Mouse (Mus musculus): ENCODE data around the gene Dhrs1.

Dhrs1 gene

GRCm38 (mm10) chr14:55762001-55762821, 16.7 kb upstream of the Dhrs1 start:
- no peak for DNase-seq (ENCODE audit: low read depth)

GRCm38 (mm10) chr14:55761163-55761562, 15.7 kb upstream of the Dhrs1 start, which contains the start of gene Ltb4r2:
Gene Ltb4r2, plus strand, starts transcription at chr14:55761428.
- no peak for DNase-seq (ENCODE audit: low read depth)

DNA sequence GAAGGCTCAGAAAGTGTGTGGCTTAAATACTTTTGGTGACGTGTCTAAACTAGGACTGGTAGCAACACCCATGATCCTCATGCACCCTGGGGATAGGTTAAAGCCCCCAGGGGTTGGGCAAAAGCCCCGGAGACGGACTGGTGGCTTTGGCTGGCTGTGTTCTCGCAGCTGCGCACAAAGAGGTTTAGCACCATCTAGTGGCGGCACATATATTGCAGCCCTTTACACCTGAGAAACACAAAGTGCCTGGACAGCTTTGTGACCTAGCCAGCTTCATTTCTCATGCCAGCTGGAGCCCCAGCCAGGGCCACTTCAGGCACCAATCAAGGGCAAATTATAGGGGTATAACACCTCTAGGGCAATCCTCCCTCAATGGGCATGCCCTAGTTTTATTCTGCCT, 14.7 kb upstream of the Dhrs1 start:
- DNase-seq (ENCODE audit: low read depth) = peak; percentile 46

GRCm38 (mm10) chr14:55758363-55758784, 12.9 kb upstream of the Dhrs1 start, which contains the start of gene Cideb:
Gene Cideb, minus strand, starts transcription at chr14:55758458.
- no peak for DNase-seq (ENCODE audit: low read depth)

- no peak for DNase-seq (ENCODE audit: low read depth)
These were observed 12.1 kb upstream of the Dhrs1 start for GRCm38 (mm10) chr14:55757566-55757965.

GRCm38 (mm10) chr14:55747051-55747847, 1.8 kb upstream of the Dhrs1 start:
- DNase-seq (ENCODE audit: low read depth) = no peak

- DNase-seq (ENCODE audit: low read depth) = no peak
These were observed 359 bp upstream of the Dhrs1 start for GRCm38 (mm10) chr14:55745861-55746237.

- peak; percentile 53 for DNase-seq (ENCODE audit: low read depth)
These were observed 1.8 kb downstream of the Dhrs1 start for GRCm38 (mm10) chr14:55743711-55744110.

DNA sequence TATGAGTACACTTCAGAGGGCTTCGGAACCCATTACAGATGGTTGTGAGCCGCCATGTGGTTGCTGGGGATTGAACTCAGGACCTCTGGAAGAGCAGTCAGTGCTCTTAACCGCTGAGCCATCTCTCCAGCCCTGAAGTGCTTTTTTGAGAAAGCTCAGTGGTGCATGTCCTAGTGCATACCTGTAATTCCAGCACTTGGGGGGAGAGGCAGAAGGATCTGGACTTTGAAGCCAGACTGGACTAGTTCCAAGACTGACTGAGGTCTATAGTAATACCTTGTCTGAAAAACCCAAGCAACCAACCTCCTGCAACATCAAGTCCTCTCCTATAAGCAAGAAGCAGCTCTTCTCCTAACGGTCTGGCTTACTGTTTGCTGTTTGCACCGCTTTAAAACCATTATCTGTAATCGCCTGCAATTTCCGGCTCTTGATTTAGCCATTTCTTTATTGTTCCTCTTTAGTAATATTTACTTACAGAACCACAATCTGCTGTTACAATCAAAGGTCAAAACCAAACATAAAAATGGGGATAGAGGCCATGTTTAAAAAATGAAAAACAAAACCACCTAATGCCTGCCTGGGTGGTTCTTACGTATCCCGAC, 8.3 kb downstream of the Dhrs1 start:
- no peak for DNase-seq (ENCODE audit: low read depth)

DNA sequence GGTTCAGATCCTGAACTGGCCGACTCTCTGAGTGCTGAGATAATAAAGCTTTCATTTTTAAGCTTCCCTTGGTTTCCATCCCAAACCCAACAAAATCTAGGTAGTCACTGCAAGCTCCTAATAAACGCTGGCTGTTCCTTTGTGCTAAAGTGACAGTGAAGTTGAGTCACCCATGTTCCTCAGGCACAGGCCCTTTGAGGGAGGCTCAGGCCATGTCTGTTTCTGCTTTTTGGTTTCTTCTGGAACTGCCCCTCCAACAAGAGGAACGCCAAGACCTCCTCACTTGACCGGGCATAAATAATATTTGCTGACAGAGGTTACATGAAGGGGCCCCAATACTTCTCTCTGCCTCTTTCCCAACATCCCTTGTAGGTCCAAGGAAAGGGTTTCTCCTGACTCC, 9.7 kb downstream of the Dhrs1 start:
- DNase-seq (ENCODE audit: low read depth) = no peak

GRCm38 (mm10) chr14:55735334-55735733, 10.2 kb downstream of the Dhrs1 start:
- no peak for DNase-seq (ENCODE audit: low read depth)

DNA sequence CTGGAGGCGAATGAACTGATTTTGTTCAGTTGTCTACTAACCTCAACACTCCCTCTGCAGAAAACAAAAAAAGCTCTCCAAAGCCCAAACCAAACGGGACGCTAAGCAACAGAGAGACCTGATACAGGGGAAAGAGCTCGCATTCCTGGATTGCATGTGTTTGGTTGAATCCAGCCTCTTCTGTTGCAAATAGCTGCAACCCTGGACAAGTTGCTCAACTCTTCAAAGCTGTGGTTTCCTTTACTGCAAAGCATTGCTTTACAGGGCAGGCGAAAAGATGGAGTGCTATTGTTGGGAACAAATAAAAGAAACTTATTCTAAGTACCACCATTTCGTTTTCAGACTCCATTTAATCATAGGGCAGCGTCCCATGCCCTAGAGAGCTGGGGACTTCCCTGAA, 10.6 kb downstream of the Dhrs1 start:
- no peak for DNase-seq (ENCODE audit: low read depth)

DNA sequence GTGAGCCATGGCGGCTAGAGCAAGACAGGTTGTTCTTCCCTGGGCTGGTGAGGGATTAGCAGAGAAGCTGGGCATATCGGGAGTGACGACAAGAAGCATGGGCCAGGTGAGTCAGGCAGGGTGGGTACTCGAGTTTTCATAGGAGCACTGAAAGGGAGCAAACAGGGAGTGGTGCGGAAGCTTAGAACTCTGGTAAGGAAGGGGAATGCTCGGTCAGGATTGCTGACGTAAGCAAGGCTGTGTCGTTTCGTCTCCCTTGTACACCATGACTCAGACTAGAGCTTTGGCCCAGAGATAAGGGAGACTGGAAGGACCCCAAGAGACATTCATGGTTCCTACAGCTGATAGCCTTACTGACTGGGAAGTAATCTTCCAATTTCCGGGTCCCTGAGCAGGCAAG, 11.6 kb downstream of the Dhrs1 start:
- no peak for DNase-seq (ENCODE audit: low read depth)

- no peak for DNase-seq (ENCODE audit: low read depth)
These were observed 14.9 kb downstream of the Dhrs1 start for GRCm38 (mm10) chr14:55730531-55731032.

- peak; percentile 61 for DNase-seq (ENCODE audit: low read depth)
These were observed 15.4 kb downstream of the Dhrs1 start for GRCm38 (mm10) chr14:55730116-55730515.

DNA sequence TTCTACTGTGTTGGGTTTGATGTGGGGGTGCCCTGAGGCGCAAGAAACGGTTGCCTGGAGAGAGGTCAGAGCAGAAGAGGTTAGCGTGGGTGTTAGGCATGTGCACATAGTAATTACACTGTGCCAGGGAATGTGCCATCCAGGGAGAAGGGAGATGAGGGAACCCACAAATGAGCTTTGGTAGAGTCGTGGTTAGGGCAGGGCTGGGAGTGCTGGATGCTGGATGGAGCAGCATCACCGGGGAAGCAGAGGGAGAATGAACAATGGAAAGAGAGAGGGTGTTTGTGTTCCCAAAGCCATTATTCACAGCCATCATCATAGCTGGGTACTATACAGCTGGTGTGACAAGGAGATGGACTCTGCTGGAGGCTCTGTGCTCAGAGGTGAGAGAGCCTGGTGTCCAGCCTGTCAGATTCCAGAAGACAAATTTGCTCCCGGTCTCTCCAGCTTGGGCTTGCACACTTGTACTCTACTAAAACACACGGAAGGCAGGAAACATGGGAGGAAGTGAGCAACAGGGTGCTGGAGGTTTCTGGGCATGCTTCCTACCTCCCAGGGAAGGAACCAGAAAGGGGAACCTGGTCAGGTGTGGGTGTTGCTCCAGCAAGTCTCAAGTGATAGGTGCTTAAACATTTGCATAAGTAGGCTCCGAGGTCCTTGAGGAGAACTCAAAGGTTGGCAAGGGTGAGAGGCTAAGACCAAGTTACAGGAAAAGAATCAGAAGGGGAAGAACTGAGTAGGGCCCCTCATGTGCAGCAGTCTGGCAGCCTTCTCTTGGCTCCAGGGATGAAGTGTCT, 17.4 kb downstream of the Dhrs1 start:
- DNase-seq (ENCODE audit: low read depth) = no peak

DNA sequence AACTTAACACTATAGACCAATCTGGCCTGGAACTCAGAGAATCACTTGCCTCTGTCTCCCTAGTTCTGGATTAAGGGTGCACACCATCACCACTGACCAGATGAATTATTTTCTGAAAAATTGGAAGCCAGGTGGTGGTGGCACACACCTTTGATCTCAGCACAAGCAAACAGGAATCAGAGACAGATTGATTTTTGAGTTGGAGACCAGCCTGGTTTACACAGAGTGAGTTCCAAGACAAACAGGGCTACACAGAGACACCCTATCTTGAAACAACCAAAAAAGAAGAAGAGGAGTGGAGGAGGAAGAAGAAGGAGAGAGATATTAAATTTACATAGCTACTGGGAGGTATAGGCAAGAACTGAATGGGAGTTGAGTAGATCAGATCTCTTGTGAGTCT, 19.2 kb downstream of the Dhrs1 start:
- no peak for DNase-seq (ENCODE audit: low read depth)

- DNase-seq (ENCODE audit: low read depth) = peak; percentile 60
These were observed 21.0 kb downstream of the Dhrs1 start for GRCm38 (mm10) chr14:55724411-55724871.

DNA sequence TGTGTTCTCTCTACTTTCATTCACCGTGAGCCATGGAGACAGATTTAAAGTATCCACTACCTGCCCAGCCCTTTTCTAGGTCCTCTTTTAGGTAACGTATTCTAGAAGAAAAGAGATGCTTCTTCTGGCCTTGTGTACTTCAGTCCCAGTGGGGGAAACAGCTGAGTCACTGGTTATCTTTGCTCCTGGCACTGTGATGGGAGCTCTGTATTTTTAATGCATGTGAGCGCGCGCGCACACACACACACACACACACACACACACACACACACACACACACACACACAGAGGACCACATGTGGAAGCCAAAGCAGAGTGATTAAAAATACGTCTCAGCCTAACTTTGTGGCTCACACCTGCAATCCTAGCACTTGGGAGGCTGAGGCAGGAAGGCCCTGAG, 22.1 kb downstream of the Dhrs1 start:
- DNase-seq (ENCODE audit: low read depth) = no peak

DNA sequence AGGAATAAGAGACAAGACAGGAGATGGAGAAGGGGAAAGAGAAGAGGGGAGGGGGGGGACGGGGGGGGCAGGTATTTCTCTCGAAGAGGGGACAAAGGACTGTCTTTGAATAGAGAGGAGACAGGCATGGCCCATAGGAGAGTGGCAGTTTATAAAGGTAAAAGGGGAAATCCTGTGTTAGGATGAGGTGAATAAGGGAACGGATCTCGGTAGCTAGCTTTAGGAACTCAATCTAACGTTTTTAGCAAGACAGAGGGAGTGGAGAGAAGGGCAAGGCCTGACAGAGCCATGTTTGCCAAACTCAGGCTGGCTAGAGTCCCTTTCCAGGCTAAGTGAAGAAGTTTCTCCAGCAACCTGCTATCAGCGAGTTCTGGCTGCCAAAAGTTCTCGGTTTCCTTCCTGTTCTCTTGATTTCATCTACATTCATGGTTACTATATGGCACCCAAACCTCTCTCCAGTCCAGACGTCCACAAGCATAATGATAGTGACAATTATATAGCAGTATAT, 23.0 kb downstream of the Dhrs1 start:
- no peak for DNase-seq (ENCODE audit: low read depth)

DNA sequence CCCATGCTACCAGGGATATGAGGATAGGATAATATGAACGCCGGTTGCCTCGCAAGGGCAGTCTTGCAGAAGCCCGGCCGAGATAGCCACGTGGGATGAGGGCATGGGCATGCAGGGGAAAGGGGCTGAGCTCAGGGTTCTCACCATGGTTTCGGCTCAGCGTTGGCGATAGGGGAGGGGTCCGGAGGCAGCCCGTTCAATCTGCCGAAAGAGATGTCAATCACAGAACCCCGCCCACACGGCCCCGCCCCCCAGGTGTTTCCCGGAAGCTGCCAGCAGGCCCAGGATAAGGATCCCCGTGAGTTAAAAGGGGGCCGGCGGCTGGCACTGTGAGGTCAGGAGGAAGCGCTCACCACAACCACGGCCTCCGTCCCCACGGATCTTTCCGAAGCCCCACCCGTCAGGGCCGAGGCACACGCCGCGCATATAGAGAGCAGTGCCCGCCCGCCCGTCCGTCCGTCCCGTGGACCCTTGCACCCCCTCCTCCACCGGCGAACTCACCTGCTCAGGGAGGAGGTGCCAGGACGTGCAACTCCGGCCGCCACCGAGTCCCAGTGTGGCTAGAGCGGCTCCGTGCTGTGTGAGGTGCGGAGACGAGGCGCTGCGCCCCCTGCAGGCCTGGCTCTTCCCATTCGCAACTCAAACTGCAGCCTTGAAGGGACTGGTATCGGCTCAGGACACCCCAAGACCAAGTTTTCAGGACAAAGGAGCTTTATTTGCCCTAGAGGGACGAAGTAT, 23.6 kb downstream of the Dhrs1 start, which contains the start of gene Rabggta:
Rabggta (minus strand) TSS at position 564 of the 738 bp plus-strand sequence.
- DNase-seq (ENCODE audit: low read depth) = peak; percentile 66

Data from fibroblast of lung, adult 2 months (primary cell).